Mouse (Mus musculus) kidney, postnatal 36 days (tissue): ENCODE data around the gene Cacna1f.
A peak's percentile ranks its signal among the peaks of the same experiment; 100 is the strongest.

Experiments used
- DNase-seq, 2 experiments: peaks; one replicate each; pipeline ENCODE4 v3.0.0; 2021 to 2022; ENCODE audit warnings: mixed read lengths in 2 of 2

Gene Cacna1f

DNA sequence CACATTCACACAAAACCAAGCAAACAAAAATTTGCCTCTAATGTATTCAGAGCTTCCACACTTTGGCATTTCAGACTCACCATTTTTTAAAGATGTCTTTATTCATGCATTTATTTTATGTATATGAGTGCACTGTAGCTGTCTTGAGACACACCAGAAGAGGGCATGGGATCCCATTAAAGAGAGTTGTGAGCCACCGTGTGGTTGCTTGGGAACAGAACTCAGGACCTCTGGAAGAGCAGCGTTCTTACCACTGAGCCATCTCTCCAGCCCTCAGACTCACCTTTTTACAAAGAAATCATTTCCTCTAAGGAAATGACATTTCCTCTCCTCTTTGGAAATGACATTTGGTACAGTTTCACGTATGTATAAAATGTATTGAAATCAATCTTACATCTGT is 72.1 kb downstream of the Cacna1f start:
- no peak for DNase-seq

DNA sequence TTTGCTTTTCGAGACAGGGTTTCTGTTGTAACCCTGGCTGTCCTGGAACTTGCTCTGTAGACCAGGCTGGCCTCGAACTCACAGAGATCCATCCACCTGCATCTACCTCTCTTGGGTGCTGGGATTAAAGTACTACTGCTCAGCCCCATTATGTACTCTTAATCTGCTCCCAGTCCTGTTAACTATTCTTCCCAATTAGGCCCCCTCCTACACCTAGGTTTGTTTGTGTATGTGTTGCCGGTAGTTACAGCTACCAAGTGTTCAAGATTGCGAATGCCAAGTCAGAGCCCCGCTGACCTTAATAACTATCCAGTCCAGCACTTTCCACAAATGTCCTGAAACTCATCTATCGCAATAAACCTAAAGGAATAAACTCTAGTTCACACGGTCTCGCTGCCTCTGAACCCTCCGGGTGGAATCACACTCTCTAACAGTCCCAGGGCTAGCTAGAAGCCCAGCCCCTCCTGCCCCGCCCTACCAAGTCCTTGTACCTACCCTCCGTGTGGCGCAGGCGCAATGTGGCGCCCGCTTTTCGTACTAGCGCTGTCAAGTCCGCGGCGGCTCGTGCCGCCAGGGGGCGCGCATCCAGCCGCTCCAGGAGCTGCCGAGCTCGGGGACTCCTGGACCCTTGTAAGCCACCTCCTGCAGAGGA is 72.6 kb downstream of the Cacna1f start:
- DNase-seq: peak; percentile 94 to 96

DNA sequence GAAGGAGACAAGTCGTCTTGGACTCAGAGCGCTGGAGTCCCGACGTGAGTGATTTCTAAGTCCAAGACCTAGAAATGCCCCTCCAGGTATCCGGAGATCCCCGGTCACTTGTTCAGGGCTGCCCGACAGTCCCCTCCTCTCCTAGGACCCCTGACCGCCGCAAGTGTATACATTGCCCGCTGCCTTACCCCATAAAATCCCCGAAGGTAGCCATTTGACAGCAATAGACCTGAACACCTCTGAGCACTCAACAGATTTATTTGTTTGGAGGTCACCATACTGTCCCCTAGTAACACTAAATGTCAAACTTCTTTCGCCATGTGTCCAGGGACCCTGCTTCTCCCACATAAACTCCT is 73.2 kb downstream of the Cacna1f start:
- DNase-seq: no peak

DNA sequence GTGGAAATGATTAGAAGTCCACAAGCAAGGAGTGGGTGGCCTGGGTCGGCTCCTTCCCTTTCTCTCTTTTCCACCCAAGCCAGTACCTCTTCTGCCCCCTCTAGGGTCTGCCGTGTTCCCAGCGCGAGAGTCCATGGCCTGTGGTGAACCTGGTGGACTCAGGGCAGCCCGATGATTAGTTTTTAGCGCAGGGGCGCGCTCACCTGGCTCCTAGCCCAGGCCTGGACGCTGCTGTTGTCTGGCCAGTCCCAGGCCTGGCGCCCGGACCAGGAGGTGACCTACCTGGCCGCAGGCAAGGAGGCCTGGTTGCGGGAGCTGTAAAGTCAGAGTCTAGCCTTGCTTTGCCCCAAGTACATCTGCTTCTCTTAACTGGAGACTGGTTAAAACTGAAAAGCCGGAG is 74.0 kb downstream of the Cacna1f start, which contains the start of gene Magix:
TSS of gene Magix (minus strand) at position 388 of the 400 bp plus-strand sequence.
- peak; percentile 76 to 81 for DNase-seq
